Mouse (Mus musculus) ovary, postnatal 36 days (tissue): ENCODE results near the gene Pou4f1.

Source experiments
- DNase-seq: peaks from one replicate; pipeline ENCODE4 v3.0.0; 2022; ENCODE audit warnings: low spot score, mixed read lengths

Pou4f1 gene

GRCm38 (mm10) chr14:104456976-104457375 lies 10.8 kb downstream of the Pou4f1 start:
- DNase-seq, result no peak

GRCm38 (mm10) chr14:104453824-104454223 lies 14.0 kb downstream of the Pou4f1 start:
- DNase-seq, result peak; percentile 64

- DNase-seq, result no peak
Measured at GRCm38 (mm10) chr14:104434293-104434692, 33.5 kb downstream of the Pou4f1 start.

GRCm38 (mm10) chr14:104430819-104431218 lies 37.0 kb downstream of the Pou4f1 start:
- DNase-seq, result no peak

- no peak for DNase-seq
Measured at GRCm38 (mm10) chr14:104423688-104424470, 43.9 kb downstream of the Pou4f1 start.
